Mouse (Mus musculus) heart, postnatal 0 days (tissue): ENCODE measurements around the gene Fastkd3.

Source experiments
- CTCF ChIP-seq: IDR thresholded peaks from 2 replicates; pipeline ENCODE4 v1.5.1; 2016; ENCODE audit warnings: antibody characterized with exemption, control low read depth, low read depth
- EP300 ChIP-seq: IDR thresholded peaks from 2 replicates; pipeline ENCODE4 v1.6.1; 2016; ENCODE audit warnings: antibody characterized with exemption, low read depth

DNA sequence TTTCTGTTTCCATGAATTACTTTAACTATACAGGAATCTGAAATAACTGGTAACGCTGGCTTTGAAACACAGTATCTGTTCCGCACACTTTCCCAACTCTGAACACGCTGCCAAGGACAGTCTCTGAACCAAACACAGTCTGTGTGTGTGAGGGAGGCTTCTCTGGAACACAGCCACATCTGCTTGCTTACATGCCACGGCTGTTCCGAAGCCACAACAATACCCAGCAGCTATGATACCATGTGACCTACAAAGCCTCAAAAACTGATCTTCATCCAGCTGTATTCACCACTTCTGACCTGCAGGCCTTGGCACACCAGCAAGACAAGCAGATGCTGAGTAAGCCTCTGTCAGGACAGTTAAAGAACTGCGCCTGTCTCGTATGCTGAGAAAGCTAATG is 4.1 kb upstream of the Fastkd3 start:
- TF ChIP-seq EP300 = no peak
- no peak for TF ChIP-seq CTCF
